Mouse (Mus musculus) forebrain, embryonic 16.5 days (tissue): Measurements from ENCODE around the gene Pramef8. TPM values are rescaled to one million over a fixed set of nuclear protein-coding genes. Genes with fewer than 3 reads are reported as not detected.
"Not testable (repeated sequence)": the region's sequence is repeated elsewhere in the genome, so short reads cannot be mapped to it uniquely, and the experiment has no call there.

Experiments
- ATAC-seq: fragments of 200-750 bp; cut with Nextera tagmentation; 2 replicates; pipeline ENCODE4 v1.8.0; 2017; ENCODE audit warnings: mild to moderate bottlenecking, moderate library complexity
- H3K27ac ChIP-seq: fragments of 300-500 bp; sonication (generic); 2 replicates; pipeline ENCODE4 v1.5.1; 2014; ENCODE audit warnings: low read length, control low read depth
- H3K27me3 ChIP-seq: fragments of 300-500 bp; sonication (generic); replicated peaks from 2 replicates; pipeline ENCODE4 v1.6.1; 2014; ENCODE audit warnings: low read length; ENCODE audit not compliant: control insufficient read depth, insufficient read depth
- H3K36me3 ChIP-seq: fragments of 300-500 bp; sonication (generic); 2 replicates; pipeline ENCODE4 v1.6.1; 2014; ENCODE audit not compliant: control insufficient read depth, insufficient read depth
- H3K4me1 ChIP-seq: fragments of 300-500 bp; sonication (generic); replicated peaks from 2 replicates; pipeline ENCODE4 v1.6.1; 2014; ENCODE audit warnings: low read length; ENCODE audit not compliant: control insufficient read depth, insufficient read depth
- H3K4me2 ChIP-seq: fragments of 300-500 bp; sonication (generic); 2 replicates; pipeline ENCODE4 v1.6.1; 2014; ENCODE audit warnings: mild to moderate bottlenecking, low read length, control low read depth
- H3K4me3 ChIP-seq: fragments of 300-500 bp; sonication (generic); replicated peaks from 2 replicates; pipeline ENCODE4 v1.5.1; 2014; ENCODE audit warnings: mild to moderate bottlenecking, low read length, control low read depth
- H3K9ac ChIP-seq: fragments of 300-500 bp; sonication (generic); replicated peaks from 2 replicates; pipeline ENCODE4 v1.6.1; 2014; ENCODE audit warnings: low read depth, low read length, control low read depth
- H3K9me3 ChIP-seq: fragments of 300-500 bp; sonication (generic); 2 replicates; pipeline ENCODE4 v1.6.1; 2016; ENCODE audit warnings: low read length; ENCODE audit not compliant: control insufficient read depth
- WGBS: fragments of 180-500 bp; shearing (Covaris S2); extraction: QIAGEN DNeasy Blood & Tissue Kit; methylation state at CpG from one replicate; pipeline ENCODE4 v1.1.7; 2014; 5-methylcytosine and 5-hydroxymethylcytosine counted together
- polyA plus RNA-seq: library from polyadenylated mRNA; unstranded; fragments of >200 nt; fragmentation: Nextera tagmentation; extraction: Ambion mirVana; gene quantifications from 2 replicates; pipeline ENCODE4 v1.2.1, GENCODE M21; 2015

Gene Pramef8
- polyA plus RNA-seq, 1 experiment from 2014 or later = 30.2 TPM

GRCm38 (mm10) chr4:143394181-143394580 is 18.0 kb upstream of the Pramef8 start, which contains the start of gene Pramel1:
TSS of gene Pramel1 (plus strand) at chr4:143394428.
- H3K4me1 ChIP-seq = 0 out of 2 replicates have a peak, but pooled peaks cover under 1% of the 10 kb centered on the region
- no peak within 1 kb of the TSS for H3K27ac ChIP-seq
- peaks cover 2% of the 10 kb centered on the region; the same call in 1 of the 2 replicates for H3K27me3 ChIP-seq
- no peak within 1 kb of the TSS for H3K9ac ChIP-seq
- H3K36me3 ChIP-seq = no peaks in the 10 kb centered on the region
- 84% methylated on average over 26 of the region's 26 CpGs for WGBS
- H3K9me3 ChIP-seq = no peaks in the 10 kb centered on the region
- H3K4me2 ChIP-seq = no peak within 1 kb of the TSS
- no peak for ATAC-seq
- no peak within 1 kb of the TSS for H3K4me3 ChIP-seq

DNA sequence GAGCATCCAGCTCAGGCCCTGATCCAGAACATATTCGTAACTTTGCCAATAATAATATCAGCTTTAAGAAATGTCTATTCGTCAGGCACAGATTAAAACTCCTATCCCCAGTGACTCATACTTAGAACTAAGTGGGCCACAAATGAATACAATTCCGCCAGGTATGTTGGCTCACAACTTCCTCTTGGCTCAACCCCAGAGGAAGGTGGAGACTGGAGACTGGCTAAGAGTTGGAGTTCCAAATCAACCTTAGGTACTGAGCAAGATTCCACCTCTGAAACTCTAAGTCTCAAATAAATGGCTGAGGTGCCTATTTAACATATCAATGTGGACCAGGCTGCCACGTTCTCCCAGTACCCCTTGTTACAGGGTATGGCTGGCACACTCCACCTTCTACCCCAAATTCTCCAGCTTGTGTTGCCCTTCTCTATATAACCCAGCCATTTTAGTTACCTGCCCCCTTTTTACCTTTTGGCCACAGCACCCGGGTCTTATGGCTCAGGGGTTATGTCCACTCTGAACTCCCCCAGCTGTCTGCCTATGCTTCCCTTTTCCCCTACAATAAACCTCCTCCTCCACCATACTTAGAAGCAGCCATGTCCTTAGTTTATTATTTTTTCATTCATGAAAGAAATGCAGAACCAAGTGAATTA is 534 bp upstream of the Pramef8 start:
- Histone ChIP-seq H3K9me3 (peaks cover 9% of the 10 kb centered on the region; the same call in 1 of the 2 replicates), H3K4me1 (peaks cover 4% of the 10 kb centered on the region; the same call in 1 of the 2 replicates), H3K36me3 (peaks cover 16% of the 10 kb centered on the region), H3K9ac (peak overlapping the region; percentile 35; the same call in 1 of the 2 replicates), H3K27me3 (peaks cover 6% of the 10 kb centered on the region; the same call in 1 of the 2 replicates), H3K27ac (no peak overlapping the region; the same call in 1 of the 2 replicates), H3K4me3 (peak overlapping the region; percentile 56), H3K4me2 (peak overlapping the region; percentile 47)
- WGBS = 66% methylated on average over 5 of the region's 5 CpGs
- peak; percentile 23; the same call in 1 of the 2 replicates for ATAC-seq

DNA sequence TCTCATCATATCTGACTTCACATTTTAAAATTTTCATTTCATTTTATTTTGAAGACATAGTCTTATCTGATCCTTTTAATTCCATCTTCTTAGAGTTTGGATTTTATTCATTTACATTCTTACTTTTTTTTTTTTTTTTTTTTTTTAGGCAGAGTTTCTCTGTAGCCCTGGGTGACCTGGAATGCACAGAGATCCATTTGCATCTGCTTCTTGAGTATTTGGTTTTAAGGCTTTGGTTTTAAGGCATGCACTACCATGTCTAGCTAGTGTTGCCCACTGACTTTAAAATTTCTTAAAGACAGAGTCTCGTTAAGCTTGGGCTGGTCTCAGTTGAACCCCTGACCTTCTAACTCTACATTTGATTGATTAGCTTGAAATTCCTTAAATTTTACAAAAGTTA is 1.4 kb downstream of the Pramef8 start:
- Histone ChIP-seq H3K4me2 (no peak overlapping the region), H3K27ac (no peak overlapping the region), H3K27me3 (peaks cover 6% of the 10 kb centered on the region; the same call in 1 of the 2 replicates), H3K9me3 (peaks cover 9% of the 10 kb centered on the region; the same call in 1 of the 2 replicates), H3K9ac (no peak overlapping the region), H3K36me3 (peaks cover 35% of the 10 kb centered on the region), H3K4me3 (no peak overlapping the region), H3K4me1 (peaks cover 4% of the 10 kb centered on the region; the same call in 1 of the 2 replicates)
- ATAC-seq = no peak
- WGBS = 100% methylated on average over 1 of the region's 1 CpGs

DNA sequence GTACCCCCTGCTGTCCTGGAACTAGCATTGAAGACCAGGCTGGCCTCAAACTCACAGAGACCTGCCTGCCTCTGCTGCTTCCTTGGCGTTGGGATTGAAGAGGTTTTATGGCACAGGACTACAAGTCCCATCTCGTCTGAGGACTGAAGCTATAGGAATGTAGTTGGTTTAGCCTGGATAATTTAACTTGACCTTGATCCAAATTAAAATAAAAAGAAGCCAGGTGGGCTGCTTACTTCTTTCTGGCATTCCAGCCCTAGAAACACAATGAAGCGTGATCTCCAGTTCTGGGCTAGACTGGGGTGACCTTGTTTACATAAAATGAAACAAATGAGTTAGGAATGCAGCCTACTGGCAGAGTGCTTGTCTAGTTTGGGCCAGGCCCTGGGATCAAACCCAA is 1.9 kb downstream of the Pramef8 start:
- Histone ChIP-seq H3K4me3 (no peak overlapping the region), H3K27ac (no peak overlapping the region), H3K4me2 (no peak overlapping the region), H3K9ac (no peak overlapping the region), H3K27me3 (peaks cover 5% of the 10 kb centered on the region; the same call in 1 of the 2 replicates), H3K36me3 (peaks cover 40% of the 10 kb centered on the region), H3K4me1 (peaks cover 4% of the 10 kb centered on the region; the same call in 1 of the 2 replicates), H3K9me3 (peaks cover 9% of the 10 kb centered on the region; the same call in 1 of the 2 replicates)
- 98% methylated on average over 3 of the region's 3 CpGs for WGBS
- no peak for ATAC-seq

DNA sequence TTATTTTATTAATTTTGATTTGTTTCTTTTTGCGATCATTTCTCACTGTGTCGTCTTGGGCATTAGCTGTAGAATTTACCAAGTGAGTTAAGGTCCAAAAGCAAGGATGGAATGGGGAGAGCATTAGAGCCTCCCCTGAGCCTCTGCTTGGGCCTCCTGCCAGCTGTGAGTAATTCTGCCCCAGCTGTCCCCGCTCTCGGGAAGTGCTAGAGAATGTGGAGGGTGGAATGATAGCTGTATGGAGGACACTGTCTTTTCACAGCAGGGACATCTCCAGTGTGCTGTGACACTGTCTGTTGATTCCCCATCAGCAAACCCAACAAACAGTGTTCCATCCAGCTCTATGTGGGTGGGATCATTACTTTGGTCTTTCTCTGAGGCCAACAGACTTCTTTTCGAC is 14.5 kb downstream of the Pramef8 start:
- H3K4me3 ChIP-seq, H3K9me3 ChIP-seq, H3K27me3 ChIP-seq, H3K9ac ChIP-seq, H3K4me2 ChIP-seq, ATAC-seq, H3K27ac ChIP-seq, H3K4me1 ChIP-seq, H3K36me3 ChIP-seq: not testable (repeated sequence)
- WGBS = 81% methylated on average over 5 of the region's 5 CpGs

GRCm38 (mm10) chr4:143450224-143450623 is 38.0 kb downstream of the Pramef8 start, which contains the start of gene Oog4:
TSS of gene Oog4 (minus strand) at chr4:143450324.
- WGBS = 83% methylated on average over 3 of the region's 3 CpGs
- Histone ChIP-seq H3K4me3 (no peak within 1 kb of the TSS), H3K4me1 (no peaks in the 10 kb centered on the region), H3K4me2 (no peak within 1 kb of the TSS), H3K9me3 (no peaks in the 10 kb centered on the region), H3K36me3 (no peaks in the 10 kb centered on the region), H3K27ac (no peak within 1 kb of the TSS), H3K27me3 (no peaks in the 10 kb centered on the region), H3K9ac (no peak within 1 kb of the TSS)
- ATAC-seq = no peak

Other genes starting within 250 kb of the Pramef8 start
- gene Prdm2, start 199.4 kb upstream of the Pramef8 start, polyA plus RNA-seq = 18.1 and 19.4 TPM in 2 replicates
- gene Pdpn, start 112.9 kb upstream of the Pramef8 start, polyA plus RNA-seq = 41.3 and 53.3 TPM in 2 replicates
- 0.09 and 0.17 TPM in 2 replicates for gene Lrrc38, start 62.7 kb upstream of the Pramef8 start, polyA plus RNA-seq
- not detected in 2 replicates for gene Pramel1, start 18.0 kb upstream of the Pramef8 start, polyA plus RNA-seq
- gene Oog4, start 37.9 kb downstream of the Pramef8 start, polyA plus RNA-seq = not detected in 2 replicates
- not detected in 2 replicates for gene Gm13043, start 98.9 kb downstream of the Pramef8 start, polyA plus RNA-seq
- not detected in 2 replicates for gene Gm13040, start 123.5 kb downstream of the Pramef8 start, polyA plus RNA-seq
- gene BC080695, start 139.3 kb downstream of the Pramef8 start, polyA plus RNA-seq = not detected in 2 replicates
- gene Gm13057, start 139.3 kb downstream of the Pramef8 start, polyA plus RNA-seq = not detected in 2 replicates
- gene Gm13083, start 202.6 kb downstream of the Pramef8 start, polyA plus RNA-seq = not detected in 2 replicates
- not detected in 2 replicates for gene Gm13088, start 244.8 kb downstream of the Pramef8 start, polyA plus RNA-seq